Mouse (Mus musculus) kidney, embryonic 16.5 days (tissue): ENCODE results near the gene Lrfn2. TPM values are rescaled to one million over a fixed set of nuclear protein-coding genes. Genes with fewer than 3 reads are reported as not detected.
A peak's percentile ranks its signal among the peaks of the same experiment; 100 is the strongest.

Experiments
- ATAC-seq: fragments of 200-750 bp; cut with Nextera tagmentation; 2 replicates; pipeline ENCODE4 v1.8.0; 2017; ENCODE audit warnings: moderate TSS enrichment; ENCODE audit not compliant: low FRiP score, low TSS enrichment
- H3K27ac ChIP-seq: fragments of 300-500 bp; sonication (generic); 2 replicates; pipeline ENCODE4 v1.5.1; 2014; ENCODE audit warnings: low read length
- H3K27me3 ChIP-seq: fragments of 300-500 bp; sonication (generic); 2 replicates; pipeline ENCODE4 v1.6.1; 2014; ENCODE audit warnings: low read length, control low read depth, mixed read lengths; ENCODE audit not compliant: insufficient read depth
- H3K36me3 ChIP-seq: fragments of 300-500 bp; sonication (generic); 2 replicates; pipeline ENCODE4 v1.6.1; 2014; ENCODE audit warnings: low read length, control low read depth, mixed read lengths; ENCODE audit not compliant: insufficient read depth
- H3K4me1 ChIP-seq: fragments of 300-500 bp; sonication (generic); 2 replicates; pipeline ENCODE4 v1.6.1; 2014; ENCODE audit warnings: low read length, control low read depth, mixed read lengths; ENCODE audit not compliant: insufficient read depth
- H3K4me2 ChIP-seq: fragments of 300-500 bp; sonication (generic); replicated peaks from 2 replicates; pipeline ENCODE4 v1.6.1; 2014; ENCODE audit warnings: low read depth, low read length
- H3K4me3 ChIP-seq: fragments of 300-500 bp; sonication (generic); 2 replicates; pipeline ENCODE4 v1.5.1; 2014; ENCODE audit warnings: mild to moderate bottlenecking, low read length
- H3K9ac ChIP-seq: fragments of 300-500 bp; sonication (generic); replicated peaks from 2 replicates; pipeline ENCODE4 v1.6.1; 2014; ENCODE audit warnings: low read length
- H3K9me3 ChIP-seq: fragments of 300-500 bp; sonication (generic); 2 replicates; pipeline ENCODE4 v1.6.1; 2016; ENCODE audit warnings: low read length, control low read depth
- WGBS: fragments of 180-500 bp; shearing (Covaris S2); extraction: QIAGEN DNeasy Blood & Tissue Kit; methylation state at CpG from one replicate; pipeline ENCODE4 v1.1.7; 2014; 5-methylcytosine and 5-hydroxymethylcytosine counted together
- polyA plus RNA-seq: library from polyadenylated mRNA; unstranded; fragments of >200 nt; fragmentation: Nextera tagmentation; extraction: Ambion mirVana; gene quantifications from 2 replicates; pipeline ENCODE4 v1.2.1, GENCODE M21; 2015

Lrfn2 gene
- polyA plus RNA-seq, 1 experiment from 2014 or later, result 0.94 TPM

- H3K36me3 ChIP-seq, result no peaks in the 10 kb centered on the region
- H3K4me2 ChIP-seq, result peak overlapping the region; percentile 85
- H3K9ac ChIP-seq, result peak overlapping the region; percentile 46; the same call in 1 of the 2 replicates
- H3K4me3 ChIP-seq, result peak overlapping the region; percentile 61
- no peaks in the 10 kb centered on the region for H3K9me3 ChIP-seq
- peaks cover 27% of the 10 kb centered on the region for H3K27me3 ChIP-seq
- under 1% methylated on average over 26 of the region's 26 CpGs for WGBS
- no peak overlapping the region for H3K27ac ChIP-seq
- peaks cover 35% of the 10 kb centered on the region for H3K4me1 ChIP-seq
- ATAC-seq, result no peak
These were observed 277 bp downstream of the Lrfn2 start for GRCm38 (mm10) chr17:48932406-48932906.

- H3K4me3 ChIP-seq, result peak overlapping the region; percentile 61
- H3K27me3 ChIP-seq, result peaks cover 27% of the 10 kb centered on the region
- H3K4me2 ChIP-seq, result peak overlapping the region; percentile 85
- H3K27ac ChIP-seq, result no peak overlapping the region
- H3K4me1 ChIP-seq, result peaks cover 35% of the 10 kb centered on the region
- no peak for ATAC-seq
- WGBS, result 8% methylated on average over 8 of the region's 9 CpGs
- peak overlapping the region; percentile 46; the same call in 1 of the 2 replicates for H3K9ac ChIP-seq
- H3K9me3 ChIP-seq, result no peaks in the 10 kb centered on the region
- H3K36me3 ChIP-seq, result no peaks in the 10 kb centered on the region
These were observed 737 bp downstream of the Lrfn2 start for GRCm38 (mm10) chr17:48932916-48933315.

- Histone ChIP-seq H3K4me2 (no peak overlapping the region), H3K9me3 (no peaks in the 10 kb centered on the region), H3K4me1 (peaks cover 35% of the 10 kb centered on the region), H3K9ac (0 out of 2 replicates have a peak overlapping the region, but pooled peaks have one; percentile 16), H3K36me3 (no peaks in the 10 kb centered on the region), H3K4me3 (no peak overlapping the region), H3K27me3 (peaks cover 27% of the 10 kb centered on the region), H3K27ac (peak overlapping the region; percentile 29; the same call in 1 of the 2 replicates)
- no peak for ATAC-seq
- WGBS, result 21% methylated on average over 8 of the region's 8 CpGs
These were observed 3.0 kb downstream of the Lrfn2 start for GRCm38 (mm10) chr17:48935201-48935600.

- Histone ChIP-seq H3K27ac (no peak overlapping the region), H3K36me3 (no peaks in the 10 kb centered on the region), H3K9me3 (no peaks in the 10 kb centered on the region), H3K9ac (no peak overlapping the region), H3K27me3 (peaks cover 20% of the 10 kb centered on the region), H3K4me2 (no peak overlapping the region), H3K4me1 (peaks cover 35% of the 10 kb centered on the region), H3K4me3 (no peak overlapping the region)
- no peak for ATAC-seq
- 54% methylated on average over 5 of the region's 5 CpGs for WGBS
These were observed 4.4 kb downstream of the Lrfn2 start for GRCm38 (mm10) chr17:48936445-48937141.

GRCm38 (mm10) chr17:48938711-48939220 is 6.6 kb downstream of the Lrfn2 start:
- ATAC-seq, result no peak
- H3K9me3 ChIP-seq, result no peaks in the 10 kb centered on the region
- H3K36me3 ChIP-seq, result no peaks in the 10 kb centered on the region
- H3K9ac ChIP-seq, result no peak overlapping the region
- H3K27ac ChIP-seq, result no peak overlapping the region
- no peak overlapping the region for H3K4me2 ChIP-seq
- 61% methylated on average over 7 of the region's 7 CpGs for WGBS
- peaks cover 29% of the 10 kb centered on the region for H3K4me1 ChIP-seq
- H3K27me3 ChIP-seq, result peaks cover 2% of the 10 kb centered on the region; the same call in 1 of the 2 replicates
- H3K4me3 ChIP-seq, result no peak overlapping the region

- H3K4me3 ChIP-seq, result no peak overlapping the region
- ATAC-seq, result no peak
- no peak overlapping the region for H3K4me2 ChIP-seq
- H3K27ac ChIP-seq, result no peak overlapping the region
- no peaks in the 10 kb centered on the region for H3K9me3 ChIP-seq
- peaks cover 11% of the 10 kb centered on the region for H3K4me1 ChIP-seq
- 42% methylated on average over 9 of the region's 9 CpGs for WGBS
- H3K9ac ChIP-seq, result no peak overlapping the region
- H3K36me3 ChIP-seq, result no peaks in the 10 kb centered on the region
- no peaks in the 10 kb centered on the region for H3K27me3 ChIP-seq
These were observed 14.1 kb downstream of the Lrfn2 start for GRCm38 (mm10) chr17:48946315-48946714.

GRCm38 (mm10) chr17:48946765-48947164 is 14.6 kb downstream of the Lrfn2 start:
- H3K36me3 ChIP-seq, result no peaks in the 10 kb centered on the region

GRCm38 (mm10) chr17:48951250-48951649 is 19.1 kb downstream of the Lrfn2 start:
- Histone ChIP-seq H3K27me3 (no peaks in the 10 kb centered on the region), H3K4me2 (no peak overlapping the region), H3K36me3 (no peaks in the 10 kb centered on the region), H3K9ac (no peak overlapping the region), H3K4me1 (peaks cover 10% of the 10 kb centered on the region), H3K27ac (no peak overlapping the region), H3K9me3 (no peaks in the 10 kb centered on the region), H3K4me3 (no peak overlapping the region)
- ATAC-seq, result no peak
- WGBS, result 86% methylated on average over 1 of the region's 1 CpGs

More at GRCm38 (mm10) chr17:48946765-48947164, 14.6 kb downstream of the Lrfn2 start:
- Histone ChIP-seq H3K9ac (no peak overlapping the region), H3K4me1 (peaks cover 11% of the 10 kb centered on the region), H3K4me3 (no peak overlapping the region), H3K9me3 (no peaks in the 10 kb centered on the region), H3K27me3 (no peaks in the 10 kb centered on the region), H3K4me2 (no peak overlapping the region), H3K27ac (no peak overlapping the region)
- ATAC-seq, result peak; percentile 57
- WGBS, result 16% methylated on average over 3 of the region's 3 CpGs

GRCm38 (mm10) chr17:48956033-48956631 is 24.0 kb downstream of the Lrfn2 start:
- no peak for ATAC-seq
- Histone ChIP-seq H3K4me2 (no peak overlapping the region), H3K27ac (no peak overlapping the region), H3K36me3 (no peaks in the 10 kb centered on the region), H3K4me1 (peaks cover 16% of the 10 kb centered on the region), H3K4me3 (no peak overlapping the region), H3K27me3 (no peaks in the 10 kb centered on the region), H3K9me3 (no peaks in the 10 kb centered on the region), H3K9ac (no peak overlapping the region)
- WGBS, result 72% methylated on average over 7 of the region's 7 CpGs
